Mouse (Mus musculus) erythroblast, embryonic 14.5 days (primary cell): ENCODE data around the gene Sec61a1. TPM values are rescaled to one million over a fixed set of nuclear protein-coding genes. Genes with fewer than 3 reads are reported as not detected.

ENCODE experiments used
- H3K27me3 ChIP-seq: 2 replicates; pipeline ENCODE4 v1.6.1; 2012; ENCODE audit warnings: inconsistent platforms; ENCODE audit not compliant: control insufficient read depth
- H3K36me3 ChIP-seq: 2 replicates; pipeline ENCODE4 v1.6.1; 2012; ENCODE audit warnings: mild to moderate bottlenecking, inconsistent platforms; ENCODE audit not compliant: control insufficient read depth
- H3K4me1 ChIP-seq: 2 replicates; pipeline ENCODE4 v1.6.1; 2012; ENCODE audit warnings: inconsistent platforms; ENCODE audit not compliant: control insufficient read depth
- H3K4me3 ChIP-seq: replicated peaks from 2 replicates; pipeline ENCODE3; 2012; ENCODE audit warnings: moderate library complexity, mild to moderate bottlenecking, inconsistent platforms
- H3K9me3 ChIP-seq: 2 replicates; pipeline ENCODE4 v1.6.1; 2012; ENCODE audit warnings: low read length, inconsistent platforms, mixed read lengths; ENCODE audit not compliant: control insufficient read depth
- GATA1 ChIP-seq: IDR thresholded peaks from 2 replicates; pipeline ENCODE4 v1.6.1; 2012; ENCODE audit warnings: low read length, inconsistent platforms, mixed read lengths
- TAL1 ChIP-seq: IDR thresholded peaks from 3 replicates; pipeline ENCODE4 v1.6.1; 2012; ENCODE audit warnings: low read length, inconsistent platforms, mixed read lengths
- polyA plus RNA-seq: library from polyadenylated mRNA; stranded (reverse); fragments of >175 nt; gene quantifications from 2 replicates; pipeline ENCODE4 v1.2.3, GENCODE M21; 2012

The Sec61a1 gene
- 2.8 and 4.0 TPM in 2 replicates for polyA plus RNA-seq

- TF ChIP-seq GATA1: no peak
- no peak for TF ChIP-seq TAL1
- H3K4me1 ChIP-seq: peaks cover 53% of the 10 kb centered on the region
- peak within 1 kb of the TSS; percentile 70 for H3K4me3 ChIP-seq
- H3K27me3 ChIP-seq: no peaks in the 10 kb centered on the region
- H3K9me3 ChIP-seq: no peaks in the 10 kb centered on the region
- H3K36me3 ChIP-seq: peaks cover 37% of the 10 kb centered on the region
These were observed at the start of gene Sec61a1 for GRCm38 (mm10) chr6:88518404-88519263. TSS of gene Sec61a1 (minus strand) at chr6:88518905.

GRCm38 (mm10) chr6:88566676-88567075 is 48.0 kb upstream of the Sec61a1 start:
- Histone ChIP-seq H3K27me3 (peaks cover 35% of the 10 kb centered on the region), H3K36me3 (no peaks in the 10 kb centered on the region), H3K9me3 (no peaks in the 10 kb centered on the region), H3K4me1 (no peaks in the 10 kb centered on the region), H3K4me3 (no peak overlapping the region)
- no peak for TF ChIP-seq TAL1
- no peak for TF ChIP-seq GATA1

- Histone ChIP-seq H3K4me3 (no peak overlapping the region), H3K36me3 (no peaks in the 10 kb centered on the region), H3K9me3 (no peaks in the 10 kb centered on the region), H3K27me3 (peaks cover 43% of the 10 kb centered on the region), H3K4me1 (no peaks in the 10 kb centered on the region)
- TF ChIP-seq TAL1 (no peak), GATA1 (no peak)
These were observed 46.3 kb upstream of the Sec61a1 start for GRCm38 (mm10) chr6:88565033-88565432.

- Histone ChIP-seq H3K27me3 (peaks cover 40% of the 10 kb centered on the region), H3K9me3 (no peaks in the 10 kb centered on the region), H3K36me3 (no peaks in the 10 kb centered on the region), H3K4me1 (no peaks in the 10 kb centered on the region), H3K4me3 (no peak overlapping the region)
- TF ChIP-seq GATA1 (no peak), TAL1 (no peak)
These were observed 41.5 kb upstream of the Sec61a1 start for GRCm38 (mm10) chr6:88560156-88560555.

- Histone ChIP-seq H3K4me1 (no peaks in the 10 kb centered on the region), H3K9me3 (no peaks in the 10 kb centered on the region), H3K36me3 (no peaks in the 10 kb centered on the region), H3K4me3 (no peak overlapping the region), H3K27me3 (peaks cover 36% of the 10 kb centered on the region)
- TF ChIP-seq GATA1: no peak
- TF ChIP-seq TAL1: no peak
These were observed 41.0 kb upstream of the Sec61a1 start for GRCm38 (mm10) chr6:88559688-88560087.

GRCm38 (mm10) chr6:88558076-88558475 is 39.4 kb upstream of the Sec61a1 start:
- Histone ChIP-seq H3K4me3 (no peak overlapping the region), H3K27me3 (peaks cover 28% of the 10 kb centered on the region), H3K9me3 (no peaks in the 10 kb centered on the region), H3K36me3 (no peaks in the 10 kb centered on the region), H3K4me1 (no peaks in the 10 kb centered on the region)
- no peak for TF ChIP-seq TAL1
- TF ChIP-seq GATA1: no peak

GRCm38 (mm10) chr6:88557548-88557947 is 38.8 kb upstream of the Sec61a1 start:
- Histone ChIP-seq H3K27me3 (peaks cover 28% of the 10 kb centered on the region), H3K4me3 (no peak overlapping the region), H3K36me3 (no peaks in the 10 kb centered on the region), H3K9me3 (no peaks in the 10 kb centered on the region), H3K4me1 (no peaks in the 10 kb centered on the region)
- TF ChIP-seq GATA1 (no peak), TAL1 (no peak)

GRCm38 (mm10) chr6:88549916-88550315 is 31.2 kb upstream of the Sec61a1 start:
- Histone ChIP-seq H3K27me3 (peaks cover 30% of the 10 kb centered on the region), H3K36me3 (no peaks in the 10 kb centered on the region), H3K9me3 (no peaks in the 10 kb centered on the region), H3K4me1 (peaks cover 30% of the 10 kb centered on the region), H3K4me3 (no peak overlapping the region)
- no peak for TF ChIP-seq GATA1
- no peak for TF ChIP-seq TAL1

- H3K27me3 ChIP-seq: peaks cover 35% of the 10 kb centered on the region
- H3K4me1 ChIP-seq: peaks cover 33% of the 10 kb centered on the region
- no peaks in the 10 kb centered on the region for H3K36me3 ChIP-seq
- H3K4me3 ChIP-seq: no peak overlapping the region
- TF ChIP-seq GATA1: no peak
- no peak for TF ChIP-seq TAL1
- H3K9me3 ChIP-seq: no peaks in the 10 kb centered on the region
These were observed 30.6 kb upstream of the Sec61a1 start for GRCm38 (mm10) chr6:88549137-88549814.
